Mouse (Mus musculus): ENCODE data around the gene Ablim2.

Gene Ablim2

DNA sequence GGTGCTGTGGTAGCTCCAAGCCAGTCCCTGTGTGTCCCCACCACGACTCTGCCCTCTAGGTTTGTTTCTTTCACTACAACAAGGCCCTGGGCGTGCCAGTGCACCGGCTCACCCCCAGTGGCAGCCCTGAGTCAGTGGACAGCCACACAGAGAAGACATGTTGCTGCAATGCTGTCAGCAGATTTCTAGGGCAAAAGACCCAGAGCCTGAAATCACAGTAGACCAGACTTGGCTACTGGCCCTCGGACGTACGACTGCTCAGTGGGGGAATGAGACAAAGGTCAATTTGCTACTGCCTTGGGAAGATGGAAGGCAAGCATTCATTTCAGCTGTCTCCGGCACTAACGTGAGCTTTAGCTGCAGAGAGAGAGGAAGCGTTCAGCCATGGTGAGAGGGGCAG, 124.7 kb downstream of the Ablim2 start:
- no peak for DNase-seq (ENCODE audit: low spot score in 2 of 2)

DNA sequence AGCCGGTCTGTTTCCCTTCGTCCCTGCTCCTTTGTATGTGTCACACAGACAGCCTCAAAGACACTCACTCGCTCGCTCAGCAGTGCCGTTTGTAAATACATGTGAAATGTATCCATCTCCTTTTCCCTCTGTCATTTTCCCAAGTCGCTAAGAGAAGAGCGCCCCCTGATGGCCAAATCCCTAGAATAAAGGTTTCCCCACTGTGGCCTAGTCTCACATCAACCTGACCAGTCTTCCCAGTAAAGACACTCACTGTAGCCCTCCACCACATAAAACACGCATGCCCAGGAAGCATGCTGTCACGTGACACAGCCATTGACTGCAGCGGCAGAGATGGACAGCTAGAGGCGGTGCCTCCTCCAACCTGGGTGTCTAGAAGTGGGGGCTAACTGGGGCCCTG, 126.6 kb downstream of the Ablim2 start:
- DNase-seq (ENCODE audit: low spot score in 2 of 2) = peak in 1 of 2 experiments; percentile 73

DNA sequence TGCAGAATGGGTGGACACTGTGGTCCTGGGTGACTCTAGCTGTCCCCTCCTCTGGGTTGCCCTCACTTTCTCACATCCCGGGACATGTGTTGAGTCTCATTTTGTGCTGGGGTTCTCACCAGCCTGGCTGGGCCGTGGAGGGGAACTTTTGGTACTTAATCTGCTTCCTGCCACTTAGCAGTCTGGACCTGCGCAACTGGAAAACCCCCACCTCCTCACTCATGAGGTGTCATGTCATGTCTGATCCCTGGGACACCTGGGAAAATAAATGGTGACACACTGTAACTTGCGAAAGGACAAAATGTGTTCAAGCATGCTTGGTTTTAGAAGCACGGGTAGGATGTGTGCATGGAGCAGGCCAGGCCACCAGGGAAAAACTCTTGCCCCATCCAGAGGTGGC, 127.0 kb downstream of the Ablim2 start:
- no peak for DNase-seq (ENCODE audit: low spot score in 2 of 2)

DNA sequence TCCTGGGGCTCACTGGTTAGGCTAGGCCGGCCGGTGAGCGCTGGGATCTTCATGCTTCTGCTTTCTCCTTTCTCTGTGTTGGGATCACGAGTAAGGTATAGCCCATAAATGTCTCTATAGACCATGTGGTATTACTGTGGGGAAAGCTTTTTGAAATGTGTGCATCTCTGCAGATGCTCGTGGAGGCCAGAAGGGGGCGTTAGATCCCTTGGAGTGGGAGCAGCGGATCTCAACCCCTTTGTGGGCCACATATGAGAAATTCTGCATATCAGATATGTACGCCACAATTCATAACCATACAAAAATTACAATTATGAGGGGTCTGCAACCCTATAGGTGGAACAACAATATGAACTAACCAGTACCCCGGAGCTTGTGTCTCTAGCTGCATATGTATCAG, 131.3 kb downstream of the Ablim2 start:
- no peak for DNase-seq (ENCODE audit: low spot score in 2 of 2)

DNA sequence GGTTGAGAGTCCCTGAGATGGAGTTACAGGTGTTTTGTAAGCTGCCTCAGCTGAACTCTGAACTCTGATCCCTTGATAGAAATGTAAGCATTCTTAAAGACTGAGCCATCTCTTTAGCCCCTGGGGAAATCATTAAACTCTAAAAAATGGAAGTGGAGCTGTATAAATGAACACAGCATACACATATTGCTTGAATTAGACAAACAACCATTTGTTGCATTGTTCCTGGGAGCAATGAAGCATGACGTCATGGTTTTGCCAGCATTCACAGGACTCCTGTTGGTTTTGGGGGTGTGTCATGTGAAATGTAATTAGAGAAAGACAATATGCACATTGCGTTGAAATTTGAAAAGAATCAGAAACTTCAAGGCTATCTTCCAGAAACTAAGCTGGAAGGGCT, 132.0 kb downstream of the Ablim2 start:
- DNase-seq (ENCODE audit: low spot score in 2 of 2) = no peak

DNA sequence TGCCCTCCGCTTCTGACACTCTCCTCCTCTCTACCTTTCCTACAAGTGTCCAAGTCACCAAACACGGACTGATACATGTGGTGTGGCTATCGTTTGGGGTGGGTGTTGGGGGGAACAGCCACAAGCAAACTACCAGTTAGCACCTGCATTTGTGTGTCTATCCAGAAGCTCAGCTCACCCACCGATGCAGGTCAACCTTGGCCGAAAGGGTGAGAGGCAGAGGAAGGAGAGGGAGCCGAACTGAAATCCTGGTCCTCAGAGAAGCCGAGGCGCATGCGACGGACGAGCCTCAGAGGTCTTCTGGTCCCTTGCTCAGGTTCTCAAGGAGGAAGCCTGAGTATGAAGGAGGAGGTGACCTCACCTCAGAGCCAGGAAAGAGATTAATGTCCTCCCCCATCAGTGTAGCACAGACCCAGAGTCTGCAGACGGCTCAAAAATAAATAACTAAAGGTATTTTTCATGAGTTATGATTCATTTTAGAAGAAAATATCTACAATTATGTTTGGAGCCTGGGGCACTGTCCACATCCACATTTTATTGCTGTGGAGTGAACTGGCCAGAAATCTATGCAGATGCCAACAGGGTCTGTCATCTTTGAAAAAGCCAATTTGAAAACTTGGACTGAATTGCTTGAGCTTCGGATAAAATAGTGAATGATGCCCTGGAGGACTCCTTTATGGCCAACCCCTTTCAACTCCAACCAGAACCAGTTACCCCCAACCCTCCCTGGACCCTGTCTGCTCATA, 133.5 kb downstream of the Ablim2 start:
- no peak for DNase-seq (ENCODE audit: low spot score in 2 of 2)

DNA sequence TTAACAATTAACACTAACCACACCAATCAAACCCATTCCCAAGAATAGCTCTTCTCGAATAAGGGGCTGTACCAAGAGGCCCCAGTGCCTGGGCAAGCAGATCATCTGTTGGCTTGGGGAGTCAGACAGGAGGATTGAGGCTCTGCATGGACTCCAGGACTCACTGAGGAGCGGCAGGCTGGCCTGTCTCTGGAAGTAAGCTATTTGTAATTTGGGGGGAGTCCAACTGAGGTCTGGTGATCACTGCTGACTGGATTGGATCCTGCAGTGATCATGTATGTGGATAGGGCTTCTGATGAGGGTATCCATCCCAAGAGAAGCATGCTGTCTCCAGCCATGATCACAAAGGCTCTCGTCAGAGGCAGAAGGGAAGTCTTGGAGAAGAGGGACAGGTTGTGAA, 134.7 kb downstream of the Ablim2 start:
- DNase-seq (ENCODE audit: low spot score in 2 of 2) = no peak

DNA sequence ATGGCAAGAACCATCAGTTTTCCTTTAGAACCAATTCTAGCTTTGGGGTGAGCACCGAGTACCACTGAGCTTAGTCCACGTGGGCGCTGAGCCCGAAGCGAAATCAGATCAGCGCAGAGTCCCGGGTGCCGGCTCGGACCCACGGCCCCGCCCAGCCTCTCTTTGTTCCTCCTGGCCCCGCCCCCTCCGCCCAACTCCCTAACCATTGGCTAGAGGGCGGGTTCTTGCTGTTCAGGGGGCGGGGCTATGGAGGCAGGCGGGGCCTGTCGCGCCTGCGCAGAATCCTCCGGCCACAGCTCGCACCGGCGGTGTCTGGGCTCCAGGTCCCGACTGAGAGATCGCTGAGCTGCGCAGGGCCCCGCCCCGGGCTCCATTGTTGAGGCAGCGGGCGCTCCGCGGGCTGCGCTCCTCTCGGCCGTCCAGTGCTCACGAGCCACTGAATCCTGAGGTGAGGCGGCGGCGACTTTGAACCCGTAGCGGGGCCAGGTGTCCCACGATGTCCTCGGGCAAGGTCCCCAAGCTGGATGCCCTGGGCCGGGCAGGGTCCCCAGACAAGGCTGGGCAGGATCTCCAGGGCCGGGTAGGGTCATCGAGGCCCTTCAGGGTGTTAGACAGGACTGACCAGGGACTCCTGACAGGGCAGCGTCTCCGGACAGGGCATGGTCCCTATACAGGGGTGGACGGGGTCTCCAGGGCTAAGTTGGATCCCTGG, 135.6 kb downstream of the Ablim2 start, which contains the start of gene Afap1:
Gene Afap1, plus strand, starts transcription at position 227 of the 712 bp plus-strand sequence.
- DNase-seq (ENCODE audit: low spot score in 2 of 2) = peak; percentile 99 to 100

DNA sequence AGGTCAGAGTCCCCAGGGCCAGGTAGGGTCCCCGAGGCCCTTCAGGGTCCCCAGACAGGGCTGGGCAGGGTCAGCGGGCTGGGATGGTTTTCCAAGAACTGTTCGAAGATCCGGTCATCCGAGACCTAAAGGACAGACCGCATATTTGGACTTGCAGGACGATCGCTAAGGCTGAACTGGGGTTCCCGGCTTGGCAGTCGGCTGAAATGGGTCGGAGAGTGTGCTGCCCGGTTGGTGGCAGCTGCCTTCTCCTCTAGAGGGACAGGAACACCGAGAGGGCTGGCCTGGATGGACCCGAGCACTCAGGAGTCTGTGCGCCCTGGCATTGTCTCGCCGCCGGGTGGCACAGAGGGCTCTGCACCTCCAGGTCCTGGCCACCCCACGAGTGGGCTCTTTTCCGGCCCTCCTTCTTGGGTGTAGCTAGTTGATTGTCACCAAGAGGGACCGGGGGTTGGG, 136.2 kb downstream of the Ablim2 start:
- DNase-seq (ENCODE audit: low spot score in 2 of 2) = peak; percentile 48 to 69

DNA sequence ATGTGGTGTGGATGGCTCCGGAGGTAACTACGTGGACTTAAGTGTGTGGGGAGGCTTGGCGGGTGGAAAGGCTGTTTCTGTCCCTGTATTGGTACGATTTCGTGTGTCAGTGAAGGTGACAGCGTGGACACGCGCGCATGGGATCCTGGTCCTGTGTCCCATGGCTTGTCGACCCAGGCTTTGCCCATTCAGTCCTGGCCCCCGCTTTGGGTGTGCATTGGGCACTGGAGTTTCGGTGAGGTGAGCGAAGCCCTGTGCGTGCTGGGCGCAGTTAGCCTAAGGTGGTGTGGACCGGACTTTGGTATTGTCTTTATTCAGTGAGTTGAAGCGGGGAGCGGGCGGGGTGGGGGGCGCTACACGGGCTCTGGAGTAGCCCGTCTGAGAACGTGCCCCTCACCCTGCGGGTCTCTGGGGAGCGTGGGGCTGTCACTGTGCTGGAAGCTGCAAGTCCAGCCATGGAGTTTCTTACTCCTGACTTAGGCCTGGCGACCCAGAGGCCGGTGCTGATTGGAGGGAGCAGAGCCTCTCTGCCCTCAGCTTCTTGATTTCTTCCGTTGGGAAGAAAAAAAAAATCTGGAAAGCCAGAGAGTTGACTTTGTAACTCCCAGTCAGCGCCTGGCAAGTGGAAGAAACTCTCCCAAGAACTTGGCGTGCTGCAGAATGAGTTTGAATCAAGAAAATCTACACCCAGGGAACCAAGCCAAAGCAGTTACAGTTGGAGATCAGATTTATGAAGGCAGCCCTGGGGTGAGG, 136.8 kb downstream of the Ablim2 start:
- DNase-seq (ENCODE audit: low spot score in 2 of 2) = peak in 1 of 2 experiments; percentile 44

DNA sequence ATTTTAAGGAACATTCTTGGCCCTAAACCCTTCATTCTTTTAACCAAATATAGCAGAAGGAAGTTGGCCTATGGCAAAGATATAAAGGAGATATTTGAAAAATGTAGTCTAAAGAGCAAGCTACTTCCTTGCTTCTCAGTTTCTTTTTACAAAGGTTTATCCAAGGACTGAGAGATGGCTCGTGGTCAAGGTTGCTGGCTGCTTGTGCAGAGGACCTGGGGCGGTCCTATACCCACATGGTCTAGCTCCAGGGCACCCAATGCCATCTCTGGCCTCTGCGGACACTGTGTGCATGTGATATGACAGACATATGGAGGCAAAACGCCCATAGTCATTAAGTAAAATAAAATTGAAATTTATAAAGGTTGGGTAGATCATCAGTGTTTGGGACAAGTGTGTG, 138.2 kb downstream of the Ablim2 start:
- no peak for DNase-seq (ENCODE audit: low spot score in 2 of 2)

DNA sequence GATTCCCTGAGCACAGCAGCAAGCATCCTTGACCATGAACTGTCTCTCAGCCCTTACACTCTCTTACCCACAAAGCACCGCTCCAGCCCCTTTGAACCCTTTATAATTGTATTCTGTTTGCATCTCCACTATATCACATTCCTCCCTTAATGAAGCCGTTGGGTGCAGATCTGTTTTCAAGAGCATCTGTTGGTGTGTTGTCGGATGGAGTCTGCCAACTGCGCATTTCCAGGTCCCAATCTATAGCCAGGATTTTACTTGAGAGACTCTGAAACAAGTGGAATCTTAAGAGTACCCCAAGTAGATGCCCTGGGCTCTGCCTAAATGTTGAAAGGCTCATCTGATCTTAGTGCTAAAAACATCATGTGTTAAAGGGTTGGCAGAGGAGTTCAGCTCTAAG, 138.9 kb downstream of the Ablim2 start:
- DNase-seq (ENCODE audit: low spot score in 2 of 2) = no peak

DNA sequence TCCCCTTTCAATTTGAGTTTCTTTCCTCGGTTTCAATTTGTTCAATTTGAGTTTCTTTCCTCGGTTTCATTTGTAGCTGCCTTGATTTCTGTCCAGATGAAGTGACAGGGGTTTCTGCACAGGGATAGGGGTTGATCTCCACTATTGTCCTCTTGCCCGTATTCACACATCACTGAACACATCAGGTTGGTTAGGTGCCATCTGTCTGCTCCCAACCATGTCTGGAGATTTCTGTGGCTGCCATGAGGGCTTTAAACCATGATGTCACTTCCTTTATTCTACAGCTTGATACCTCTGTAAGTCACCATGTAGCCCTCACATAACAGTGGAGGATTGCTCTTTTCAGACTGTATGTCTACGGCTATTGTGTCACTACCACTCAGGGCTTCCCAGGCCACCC, 139.5 kb downstream of the Ablim2 start:
- no peak for DNase-seq (ENCODE audit: low spot score in 2 of 2)

DNA sequence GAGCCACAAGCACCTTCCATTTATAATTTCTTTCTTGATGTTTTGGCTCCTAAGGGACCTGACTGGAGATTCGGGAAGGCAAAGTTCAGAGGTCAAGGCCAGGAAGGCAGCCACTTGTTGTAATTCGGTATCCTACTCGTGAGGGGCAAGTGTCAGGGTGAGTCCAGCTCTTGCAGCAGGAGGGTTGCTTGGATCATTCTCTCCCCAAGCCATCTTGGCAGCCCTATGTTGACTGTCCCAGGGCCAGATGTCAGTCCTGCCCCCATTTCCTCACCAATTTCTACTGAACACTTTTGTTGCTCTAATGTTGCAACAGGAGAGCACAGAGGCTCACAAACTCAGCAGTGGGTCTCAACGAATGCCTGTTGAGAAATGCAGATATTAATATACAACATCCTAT, 140.4 kb downstream of the Ablim2 start:
- DNase-seq (ENCODE audit: low spot score in 2 of 2) = no peak

DNA sequence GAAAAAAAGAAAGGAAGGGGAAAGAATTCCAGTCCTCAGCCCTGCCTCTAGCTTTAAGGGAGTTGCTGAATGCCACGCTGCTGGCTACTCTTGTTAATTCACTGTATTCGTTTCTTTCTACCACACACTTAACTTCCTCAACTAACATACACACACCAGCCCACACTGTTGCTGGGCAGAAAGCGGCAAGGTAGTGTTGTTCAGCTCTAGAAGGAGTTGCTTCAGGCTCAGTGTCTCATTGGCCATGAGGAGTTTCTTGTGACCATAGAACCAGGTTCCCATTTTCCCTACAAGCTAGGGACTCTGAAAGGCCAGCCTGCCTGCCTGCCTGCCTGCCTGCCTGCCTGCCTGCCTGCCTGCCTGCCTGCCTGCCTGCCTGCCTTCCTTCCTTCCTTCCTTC, 141.3 kb downstream of the Ablim2 start:
- no peak for DNase-seq (ENCODE audit: low spot score in 2 of 2)

DNA sequence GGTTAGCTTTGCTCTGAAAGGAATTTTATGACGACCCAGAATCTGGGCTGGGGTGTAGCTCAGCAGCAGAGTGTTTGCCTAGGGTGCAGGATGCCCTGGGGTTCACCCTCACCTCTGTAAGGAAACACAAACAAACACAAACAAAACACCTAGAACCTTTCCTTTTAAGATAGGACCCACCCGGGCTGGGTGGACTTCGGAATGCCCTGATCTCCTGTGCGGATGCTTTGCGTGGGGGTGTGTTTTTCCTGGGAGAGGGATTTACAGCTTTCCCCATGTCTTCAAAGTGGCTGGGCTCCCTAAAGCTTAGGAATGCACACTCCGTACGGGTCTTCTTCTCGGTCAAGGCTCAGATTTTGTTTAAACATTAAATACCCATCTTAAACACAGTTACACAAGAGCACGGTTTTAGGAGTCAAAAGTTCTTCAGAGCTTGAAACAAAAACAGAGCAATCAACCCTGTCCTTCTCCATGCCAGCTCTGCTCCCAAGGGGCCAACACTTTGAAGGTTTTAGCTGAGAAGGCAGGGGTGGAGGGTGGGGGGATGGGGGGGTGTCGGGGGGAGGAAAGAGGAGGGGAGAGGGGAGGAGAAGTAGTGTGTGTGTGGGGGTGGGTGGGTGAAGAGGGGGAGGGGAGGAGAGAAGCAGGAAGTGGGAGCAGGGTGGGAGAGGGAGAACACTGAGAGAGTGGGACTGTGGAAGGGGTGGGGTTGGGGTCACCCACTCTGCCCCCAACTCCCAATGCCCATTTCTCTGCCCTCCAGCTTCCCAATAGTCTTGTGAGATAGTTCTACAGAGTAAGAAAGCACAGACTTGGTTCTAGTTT, 142.9 kb downstream of the Ablim2 start:
- no peak for DNase-seq (ENCODE audit: low spot score in 2 of 2)

DNA sequence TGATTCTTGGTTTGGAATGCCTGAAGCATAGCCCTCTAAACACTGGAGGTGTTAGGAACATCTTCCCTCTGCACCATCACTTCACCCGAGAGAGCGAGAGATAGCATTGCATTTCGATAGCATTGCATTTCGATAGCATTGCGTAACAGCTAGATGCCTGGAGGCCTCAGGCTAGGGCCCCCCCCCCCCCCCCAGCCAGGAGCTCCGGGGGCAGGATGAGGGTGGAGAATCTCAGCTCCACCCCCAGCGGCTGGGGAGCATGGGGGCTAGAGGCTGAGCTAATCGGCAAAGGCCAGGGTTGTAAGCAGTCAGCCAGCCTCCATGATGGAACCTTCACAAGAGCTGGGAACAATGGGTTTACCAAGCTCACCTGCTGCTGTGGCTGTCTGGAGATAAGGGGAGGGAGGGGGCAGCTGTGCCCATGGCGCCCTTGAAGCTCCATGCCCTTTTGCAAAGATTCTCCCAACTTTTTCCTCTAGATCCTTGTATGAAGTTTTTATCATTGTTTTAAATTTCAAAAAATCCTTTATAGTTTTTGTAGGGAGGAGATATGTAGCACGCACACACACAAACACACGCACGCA, 143.6 kb downstream of the Ablim2 start:
- no peak for DNase-seq (ENCODE audit: low spot score in 2 of 2)

DNA sequence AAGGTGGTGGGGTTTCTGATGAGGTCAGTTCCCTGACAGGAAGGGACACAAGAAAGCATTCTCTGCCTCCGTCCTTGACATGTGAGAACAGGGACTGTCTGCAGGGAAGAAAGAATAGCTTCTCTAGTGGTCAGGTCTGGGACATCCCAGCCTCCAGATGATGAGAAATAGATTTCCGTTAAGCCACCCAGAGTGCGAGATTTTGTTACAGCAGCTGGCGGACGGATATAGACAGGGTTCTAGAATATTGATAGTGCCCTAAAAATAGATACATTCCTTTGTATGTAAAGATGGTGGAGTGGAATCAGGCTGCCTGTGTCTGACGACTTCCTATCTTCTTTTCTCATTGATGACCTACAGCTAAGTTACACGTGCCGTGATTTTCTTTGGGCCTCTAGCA, 145.8 kb downstream of the Ablim2 start:
- no peak for DNase-seq (ENCODE audit: low spot score in 2 of 2)

DNA sequence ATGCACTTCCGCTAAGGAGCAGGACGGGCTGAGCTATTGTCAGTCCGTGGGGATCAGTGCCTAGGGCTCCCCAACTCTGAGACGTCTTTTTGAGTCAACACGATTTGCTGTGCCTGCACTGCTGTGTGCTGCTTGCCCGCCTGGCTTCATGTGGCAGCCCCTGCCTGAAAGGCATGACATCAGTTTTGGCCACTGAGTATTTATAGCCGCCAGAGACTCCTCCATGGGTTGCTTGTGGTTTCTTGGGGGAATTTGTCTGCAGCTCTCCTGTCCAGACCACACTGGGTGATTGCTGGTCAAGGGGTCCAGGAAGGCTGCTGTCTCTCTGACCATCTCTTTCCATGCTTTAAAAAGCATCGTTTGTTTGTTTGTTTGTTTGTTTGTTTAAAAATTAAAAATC, 147.6 kb downstream of the Ablim2 start:
- DNase-seq (ENCODE audit: low spot score in 2 of 2) = no peak

DNA sequence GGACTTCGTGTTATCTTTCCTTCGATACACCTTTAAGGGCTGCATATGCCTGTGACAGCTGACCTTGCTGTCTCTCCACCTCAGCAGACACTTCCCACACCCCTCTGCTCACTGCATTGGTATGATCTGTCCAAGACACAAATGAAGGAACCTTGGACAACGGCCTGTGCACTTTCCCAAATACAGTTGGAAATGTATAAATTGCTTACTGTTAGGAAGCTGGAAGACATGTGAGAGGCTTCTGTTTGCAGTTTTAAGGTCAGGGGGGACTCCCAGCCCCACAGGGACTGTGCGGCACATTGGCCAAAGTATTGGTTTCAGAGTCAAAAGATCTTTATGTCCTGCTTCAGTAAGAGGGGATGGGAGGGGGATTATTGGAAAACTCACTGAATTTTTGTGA, 149.4 kb downstream of the Ablim2 start:
- no peak for DNase-seq (ENCODE audit: low spot score in 2 of 2)
